8 mouse cellular contexts compared by ENCODE assay signal in genomic region chr7:28375176-28375921, GRCm38 (mm10). TPM values are rescaled to one million over a fixed set of nuclear protein-coding genes. Genes with fewer than 3 reads are reported as not detected.
DNase-seq lines count a peak whose midpoint lies in the region; ATAC-seq lines count a peak whose summit lies in the region.

No protein-coding gene starts in this region.

- peak overlapping the region; percentile 97 for H3K27ac ChIP-seq in intestine, embryonic 16.5 days (ENCODE audit: low read length)
- peak overlapping the region; percentile 97 for H3K27ac ChIP-seq in limb, embryonic 13.5 days
- H3K27ac ChIP-seq in midbrain, embryonic 14.5 days (replicated peaks; ENCODE audit: low read depth, low read length), result peak overlapping the region; percentile 69

- peak overlapping the region; percentile 84 for H3K4me3 ChIP-seq in intestine, embryonic 16.5 days (ENCODE audit: low read length)
- peak overlapping the region; percentile 77 for H3K4me3 ChIP-seq in limb, embryonic 13.5 days
- H3K4me3 ChIP-seq in midbrain, embryonic 14.5 days (replicated peaks; ENCODE audit: low read depth, low read length), result peak overlapping the region; percentile 36

- no peaks in the 10 kb centered on the region for H3K36me3 ChIP-seq in intestine, embryonic 16.5 days (ENCODE audit: control insufficient read depth, insufficient read depth, low read length)
- H3K36me3 ChIP-seq in limb, embryonic 13.5 days, result peaks cover 11% of the 10 kb centered on the region
- H3K36me3 ChIP-seq in midbrain, embryonic 14.5 days (ENCODE audit: control insufficient read depth, insufficient read depth, low read length), result no peaks in the 10 kb centered on the region

- no peaks in the 10 kb centered on the region for H3K27me3 ChIP-seq in intestine, embryonic 16.5 days (replicated peaks; ENCODE audit: control insufficient read depth, insufficient read depth, low read length)
- no peaks in the 10 kb centered on the region for H3K27me3 ChIP-seq in limb, embryonic 13.5 days
- H3K27me3 ChIP-seq in midbrain, embryonic 14.5 days (ENCODE audit: control insufficient read depth, insufficient read depth, low read length), result no peaks in the 10 kb centered on the region

- no peaks in the 10 kb centered on the region for H3K9me3 ChIP-seq in intestine, embryonic 16.5 days (ENCODE audit: control insufficient read depth, low read length)
- no peaks in the 10 kb centered on the region for H3K9me3 ChIP-seq in limb, embryonic 13.5 days
- no peaks in the 10 kb centered on the region for H3K9me3 ChIP-seq in midbrain, embryonic 14.5 days (ENCODE audit: control insufficient read depth, low read length)

- H3K4me1 ChIP-seq in intestine, embryonic 16.5 days (ENCODE audit: control insufficient read depth, insufficient read depth, low read length), result peaks cover 33% of the 10 kb centered on the region
- H3K4me1 ChIP-seq in limb, embryonic 13.5 days, result peaks cover 59% of the 10 kb centered on the region
- H3K4me1 ChIP-seq in midbrain, embryonic 14.5 days (ENCODE audit: control insufficient read depth, insufficient read depth, low read length), result peaks cover 26% of the 10 kb centered on the region

- DNase-seq in layer of hippocampus, adult 11-12 months (ENCODE audit: low spot score), result peak; percentile 82
- DNase-seq in layer of hippocampus, adult 9-10 months (ENCODE audit: low spot score), result no peak
- peak; percentile 96 for DNase-seq in embryo, embryonic 11 days
- peak; percentile 85 to 92 for DNase-seq in gastrocnemius, postnatal 4 days (ENCODE audit: low spot score in 2 of 2)
- DNase-seq in midbrain, embryonic 14.5 days, result peak; percentile 89
- peak; percentile 93 to 94 for DNase-seq in spleen, adult 18-20 months

- peak overlapping the region; percentile 62 for H3K4me2 ChIP-seq in intestine, embryonic 16.5 days (ENCODE audit: low read depth, low read length)
- H3K4me2 ChIP-seq in limb, embryonic 13.5 days (replicated peaks), result peak overlapping the region; percentile 95
- H3K4me2 ChIP-seq in midbrain, embryonic 14.5 days (ENCODE audit: low read length), result peak overlapping the region; percentile 69

- peak; percentile 45 for ATAC-seq in intestine, embryonic 16.5 days
- ATAC-seq in limb, embryonic 13.5 days (ENCODE audit: low FRiP score, low read depth), result peak; percentile 45
- peak; percentile 37 for ATAC-seq in midbrain, embryonic 14.5 days (ENCODE audit: low FRiP score, low TSS enrichment)

- peak overlapping the region; percentile 74 for H3K9ac ChIP-seq in intestine, embryonic 16.5 days (ENCODE audit: low read depth, low read length)
- peak overlapping the region; percentile 72 for H3K9ac ChIP-seq in limb, embryonic 13.5 days
- H3K9ac ChIP-seq in midbrain, embryonic 14.5 days (replicated peaks; ENCODE audit: low read length), result peak overlapping the region; percentile 59

- 1% methylated on average over 30 of the region's 36 CpGs for WGBS in intestine, embryonic 16.5 days
- 1% methylated on average over 33 of the region's 36 CpGs for WGBS in limb, embryonic 13.5 days
- under 1% methylated on average over 35 of the region's 36 CpGs for WGBS in midbrain, embryonic 14.5 days

RNA-seq across cellular contexts. Expression of gene Plekhg2, which starts 3.0 kb away (rescaled TPM):
- 10 to 100 TPM; 41.9 to 42.8 TPM for total RNA-seq in gastrocnemius, postnatal 4 days (2021)
- polyA plus RNA-seq in intestine, embryonic 16.5 days (2015; fragmentation: Nextera tagmentation; extraction: Ambion mirVana), result 37.9 and 38.2 TPM in 2 replicates
- polyA plus RNA-seq in limb, embryonic 13.5 days (2015; fragmentation: Nextera tagmentation; extraction: Ambion mirVana), result 89.5 and 98.3 TPM in 2 replicates
- polyA plus RNA-seq in midbrain, embryonic 14.5 days (2014; fragmentation: Nextera tagmentation; extraction: Ambion mirVana), result 17.7 and 22.9 TPM in 2 replicates

RNA-seq across cellular contexts. Expression of gene Zfp36, which starts 4.7 kb away (rescaled TPM):
- total RNA-seq in gastrocnemius, postnatal 4 days (2021), result 1 to 10 TPM; 8.5 to 9.9 TPM
- 37.3 and 43.6 TPM in 2 replicates for polyA plus RNA-seq in intestine, embryonic 16.5 days (2015; fragmentation: Nextera tagmentation; extraction: Ambion mirVana)
- 8.9 and 10.3 TPM in 2 replicates for polyA plus RNA-seq in limb, embryonic 13.5 days (2015; fragmentation: Nextera tagmentation; extraction: Ambion mirVana)
- 1.8 and 3.4 TPM in 2 replicates for polyA plus RNA-seq in midbrain, embryonic 14.5 days (2014; fragmentation: Nextera tagmentation; extraction: Ambion mirVana)

RNA-seq across cellular contexts. Expression of gene Med29, which starts 17.2 kb away (rescaled TPM):
- 10 to 100 TPM; 23.7 to 25.1 TPM for total RNA-seq in gastrocnemius, postnatal 4 days (2021)
- 52.6 and 53.9 TPM in 2 replicates for polyA plus RNA-seq in intestine, embryonic 16.5 days (2015; fragmentation: Nextera tagmentation; extraction: Ambion mirVana)
- polyA plus RNA-seq in limb, embryonic 13.5 days (2015; fragmentation: Nextera tagmentation; extraction: Ambion mirVana), result 47.9 and 55.0 TPM in 2 replicates
- polyA plus RNA-seq in midbrain, embryonic 14.5 days (2014; fragmentation: Nextera tagmentation; extraction: Ambion mirVana), result 38.3 and 47.9 TPM in 2 replicates

RNA-seq across cellular contexts. Expression of gene Paf1, which starts 17.4 kb away (rescaled TPM):
- 10 to 100 TPM; 41.2 to 55.6 TPM for total RNA-seq in gastrocnemius, postnatal 4 days (2021)
- polyA plus RNA-seq in intestine, embryonic 16.5 days (2015; fragmentation: Nextera tagmentation; extraction: Ambion mirVana), result 69.2 and 78.7 TPM in 2 replicates
- 77.9 and 89.5 TPM in 2 replicates for polyA plus RNA-seq in limb, embryonic 13.5 days (2015; fragmentation: Nextera tagmentation; extraction: Ambion mirVana)
- polyA plus RNA-seq in midbrain, embryonic 14.5 days (2014; fragmentation: Nextera tagmentation; extraction: Ambion mirVana), result 78.0 and 81.9 TPM in 2 replicates

RNA-seq across cellular contexts. Expression of gene Rps16, which starts 24.9 kb away (rescaled TPM):
- total RNA-seq in gastrocnemius, postnatal 4 days (2021), result 1,000 to 10,000 TPM; 1,034 to 1,195 TPM
- 977 and 1,010 TPM in 2 replicates for polyA plus RNA-seq in intestine, embryonic 16.5 days (2015; fragmentation: Nextera tagmentation; extraction: Ambion mirVana)
- polyA plus RNA-seq in limb, embryonic 13.5 days (2015; fragmentation: Nextera tagmentation; extraction: Ambion mirVana), result 908 and 932 TPM in 2 replicates
- 580 and 617 TPM in 2 replicates for polyA plus RNA-seq in midbrain, embryonic 14.5 days (2014; fragmentation: Nextera tagmentation; extraction: Ambion mirVana)
